Mouse (Mus musculus): ENCODE results near the gene Dnaic1. TPM values are rescaled to one million over a fixed set of nuclear protein-coding genes. Genes with fewer than 3 reads are reported as not detected.

Gene Dnaic1
- 1.6 and 1.8 TPM in 2 replicates for polyA plus RNA-seq (2014; fragmentation: Nextera tagmentation; extraction: Ambion mirVana)

DNA sequence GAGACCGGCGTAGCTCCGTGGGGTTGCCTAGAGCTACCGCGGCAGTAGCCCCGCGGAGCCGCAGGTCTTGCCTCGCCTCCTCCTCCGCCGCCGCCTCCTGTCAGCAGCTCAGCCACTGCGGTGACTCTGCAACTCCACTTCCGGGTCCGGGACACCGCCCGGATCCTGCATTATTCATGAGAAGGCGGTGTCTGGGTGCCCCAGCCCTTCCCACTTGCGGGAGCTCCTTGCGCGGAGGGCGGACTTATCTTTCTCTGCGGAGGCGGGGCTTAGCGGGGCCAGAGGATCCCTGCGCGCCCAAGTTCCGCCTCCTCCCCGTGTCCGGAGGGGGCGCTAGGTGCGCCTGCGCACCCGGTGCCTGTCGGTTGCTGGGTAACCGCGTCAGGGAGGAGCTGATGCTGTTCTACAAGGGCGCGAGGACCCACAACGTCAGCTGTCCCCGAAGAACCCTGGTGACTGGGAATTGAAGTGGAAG is at the start of gene Dnaic1, which contains the start of gene Fam219a:
Gene Dnaic1 (plus strand): TSS at position 365 of the 475 bp plus-strand sequence.
Gene Fam219a (minus strand): TSS at position 128 of the 475 bp plus-strand sequence.
- Histone ChIP-seq H3K9ac (ENCODE audit: low read length) (peak within 1 kb of the TSS; percentile 80), H3K4me2 (ENCODE audit: low read length) (peak within 1 kb of the TSS; percentile 94), H3K27ac (replicated peaks in 1 of 2; ENCODE audit: control insufficient read depth in 1 of 2, insufficient read depth in 1 of 2, low read depth in 2 of 2, low read length in 2 of 2) (peak within 1 kb of the TSS in 1 of 2 experiments; percentile 57; a peak in 2 of 4 replicates), H3K4me3 (ENCODE audit: control insufficient read depth in 1 of 2, insufficient read depth in 1 of 2, low read depth in 1 of 2, low read length in 2 of 2) (peak within 1 kb of the TSS; percentile 77 to 87), H3K9me3 (ENCODE audit: control insufficient read depth, low read length) (no peaks in the 10 kb centered on the region), H3K4me1 (ENCODE audit: control insufficient read depth in 2 of 2, insufficient read depth in 2 of 2, low read length in 2 of 2) (peaks cover 13 to 17% of the 10 kb centered on the region in 2 experiments), H3K36me3 (ENCODE audit: control insufficient read depth, insufficient read depth, low read length) (no peaks in the 10 kb centered on the region), H3K27me3 (ENCODE audit: control insufficient read depth, insufficient read depth, low read length) (peaks cover 8% of the 10 kb centered on the region; the same call in 1 of the 2 replicates)
- peak; percentile 93 for ATAC-seq (ENCODE audit: insufficient number of reproducible peaks, insufficient read depth, low FRiP score, low read depth)
- WGBS, result under 1% methylated on average over 41 of the region's 41 CpGs

- Histone ChIP-seq H3K4me3 (ENCODE audit: control insufficient read depth in 1 of 2, insufficient read depth in 1 of 2, low read depth in 1 of 2, low read length in 2 of 2) (no peak overlapping the region), H3K4me1 (ENCODE audit: control insufficient read depth in 2 of 2, insufficient read depth in 2 of 2, low read length in 2 of 2) (no peaks in the 10 kb centered on the region), H3K4me2 (ENCODE audit: low read length) (no peak overlapping the region), H3K36me3 (ENCODE audit: control insufficient read depth, insufficient read depth, low read length) (no peaks in the 10 kb centered on the region), H3K27me3 (ENCODE audit: control insufficient read depth, insufficient read depth, low read length) (0 out of 2 replicates have a peak, but pooled peaks cover 6% of the 10 kb centered on the region), H3K9me3 (ENCODE audit: control insufficient read depth, low read length) (no peaks in the 10 kb centered on the region), H3K9ac (ENCODE audit: low read length) (no peak overlapping the region), H3K27ac (replicated peaks in 1 of 2; ENCODE audit: control insufficient read depth in 1 of 2, insufficient read depth in 1 of 2, low read depth in 2 of 2, low read length in 2 of 2) (no peak overlapping the region)
- WGBS, result 40% methylated on average over 14 of the region's 14 CpGs
- no peak for ATAC-seq (ENCODE audit: insufficient number of reproducible peaks, insufficient read depth, low FRiP score, low read depth)
Observed at GRCm38 (mm10) chr4:41520641-41521040, 48.9 kb upstream of the Dnaic1 start.

- no peaks in the 10 kb centered on the region for H3K36me3 ChIP-seq (ENCODE audit: control insufficient read depth, insufficient read depth, low read length)
- H3K27ac ChIP-seq (replicated peaks in 1 of 2; ENCODE audit: control insufficient read depth in 1 of 2, insufficient read depth in 1 of 2, low read depth in 2 of 2, low read length in 2 of 2), result no peak overlapping the region
- H3K4me3 ChIP-seq (ENCODE audit: control insufficient read depth in 1 of 2, insufficient read depth in 1 of 2, low read depth in 1 of 2, low read length in 2 of 2), result no peak overlapping the region
- 0 out of 2 replicates have a peak, but pooled peaks cover 6% of the 10 kb centered on the region for H3K27me3 ChIP-seq (ENCODE audit: control insufficient read depth, insufficient read depth, low read length)
- H3K9me3 ChIP-seq (ENCODE audit: control insufficient read depth, low read length), result no peaks in the 10 kb centered on the region
- no peak overlapping the region for H3K9ac ChIP-seq (ENCODE audit: low read length)
- 87% methylated on average over 6 of the region's 6 CpGs for WGBS
- no peaks in the 10 kb centered on the region for H3K4me1 ChIP-seq (ENCODE audit: control insufficient read depth in 2 of 2, insufficient read depth in 2 of 2, low read length in 2 of 2)
- ATAC-seq (ENCODE audit: insufficient number of reproducible peaks, insufficient read depth, low FRiP score, low read depth), result no peak
- no peak overlapping the region for H3K4me2 ChIP-seq (ENCODE audit: low read length)
Observed at GRCm38 (mm10) chr4:41522136-41522535, 47.4 kb upstream of the Dnaic1 start.

- no peaks in the 10 kb centered on the region for H3K9me3 ChIP-seq (ENCODE audit: control insufficient read depth, low read length)
- no peak for ATAC-seq (ENCODE audit: insufficient number of reproducible peaks, insufficient read depth, low FRiP score, low read depth)
- no peak overlapping the region for H3K4me3 ChIP-seq (ENCODE audit: control insufficient read depth in 1 of 2, insufficient read depth in 1 of 2, low read depth in 1 of 2, low read length in 2 of 2)
- peaks cover 0 to under 1% of the 10 kb centered on the region in 2 experiments; a peak in 1 of 4 replicates for H3K4me1 ChIP-seq (ENCODE audit: control insufficient read depth in 2 of 2, insufficient read depth in 2 of 2, low read length in 2 of 2)
- no peaks in the 10 kb centered on the region for H3K36me3 ChIP-seq (ENCODE audit: control insufficient read depth, insufficient read depth, low read length)
- no peak overlapping the region for H3K27ac ChIP-seq (replicated peaks in 1 of 2; ENCODE audit: control insufficient read depth in 1 of 2, insufficient read depth in 1 of 2, low read depth in 2 of 2, low read length in 2 of 2)
- 41% methylated on average over 5 of the region's 5 CpGs for WGBS
- H3K27me3 ChIP-seq (ENCODE audit: control insufficient read depth, insufficient read depth, low read length), result 0 out of 2 replicates have a peak, but pooled peaks cover 6% of the 10 kb centered on the region
- no peak overlapping the region for H3K9ac ChIP-seq (ENCODE audit: low read length)
- no peak overlapping the region for H3K4me2 ChIP-seq (ENCODE audit: low read length)
Observed at GRCm38 (mm10) chr4:41522788-41523187, 46.8 kb upstream of the Dnaic1 start.

DNA sequence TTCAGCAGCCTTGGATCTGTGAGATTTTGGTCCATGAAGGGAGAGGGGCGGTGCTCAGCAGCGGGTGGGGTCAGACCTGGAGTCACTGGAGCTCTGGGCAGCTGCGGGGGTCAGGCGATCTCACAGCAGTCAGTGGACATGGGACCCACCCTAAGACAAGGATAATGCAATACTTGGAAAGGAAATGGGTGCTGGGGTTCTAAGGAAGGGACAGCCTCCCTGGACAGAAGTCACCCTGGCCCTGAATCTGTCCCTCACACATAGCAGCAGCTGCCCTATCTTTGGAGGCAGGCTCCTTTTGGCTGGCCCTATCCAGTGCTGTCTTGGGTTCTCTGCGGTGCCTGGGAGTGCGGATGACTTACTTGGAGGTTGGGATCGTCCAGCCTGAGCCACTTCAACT is 45.7 kb upstream of the Dnaic1 start:
- Histone ChIP-seq H3K36me3 (ENCODE audit: control insufficient read depth, insufficient read depth, low read length) (no peaks in the 10 kb centered on the region), H3K4me1 (ENCODE audit: control insufficient read depth in 2 of 2, insufficient read depth in 2 of 2, low read length in 2 of 2) (peaks cover 5 to 10% of the 10 kb centered on the region in 2 experiments; a peak in 3 of 4 replicates), H3K27ac (replicated peaks in 1 of 2; ENCODE audit: control insufficient read depth in 1 of 2, insufficient read depth in 1 of 2, low read depth in 2 of 2, low read length in 2 of 2) (no peak overlapping the region), H3K4me3 (ENCODE audit: control insufficient read depth in 1 of 2, insufficient read depth in 1 of 2, low read depth in 1 of 2, low read length in 2 of 2) (no peak overlapping the region), H3K9ac (ENCODE audit: low read length) (no peak overlapping the region), H3K9me3 (ENCODE audit: control insufficient read depth, low read length) (no peaks in the 10 kb centered on the region), H3K4me2 (ENCODE audit: low read length) (no peak overlapping the region), H3K27me3 (ENCODE audit: control insufficient read depth, insufficient read depth, low read length) (0 out of 2 replicates have a peak, but pooled peaks cover 6% of the 10 kb centered on the region)
- no peak for ATAC-seq (ENCODE audit: insufficient number of reproducible peaks, insufficient read depth, low FRiP score, low read depth)
- WGBS, result 61% methylated on average over 7 of the region's 7 CpGs

DNA sequence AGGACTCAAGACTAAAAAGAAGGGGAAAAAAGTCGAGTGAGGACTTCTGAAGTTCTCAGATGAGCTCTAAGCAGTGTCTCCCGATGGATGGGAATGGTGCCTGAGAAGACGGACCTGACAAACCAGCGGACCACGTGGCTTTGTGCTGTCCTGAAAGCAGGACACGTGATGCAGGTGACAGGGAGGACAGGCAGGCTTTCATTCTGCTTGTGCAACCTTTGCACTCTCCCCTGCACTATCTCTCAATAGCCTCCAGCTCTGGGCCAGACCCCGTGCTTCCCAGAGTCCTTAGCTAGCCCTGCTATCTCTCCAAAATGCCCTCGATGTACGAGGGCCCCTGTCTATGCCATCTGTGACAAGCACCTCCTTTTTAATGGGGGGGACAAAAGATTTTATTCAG is 44.7 kb upstream of the Dnaic1 start:
- no peak overlapping the region for H3K9ac ChIP-seq (ENCODE audit: low read length)
- H3K9me3 ChIP-seq (ENCODE audit: control insufficient read depth, low read length), result no peaks in the 10 kb centered on the region
- H3K4me3 ChIP-seq (ENCODE audit: control insufficient read depth in 1 of 2, insufficient read depth in 1 of 2, low read depth in 1 of 2, low read length in 2 of 2), result no peak overlapping the region
- H3K36me3 ChIP-seq (ENCODE audit: control insufficient read depth, insufficient read depth, low read length), result no peaks in the 10 kb centered on the region
- no peak for ATAC-seq (ENCODE audit: insufficient number of reproducible peaks, insufficient read depth, low FRiP score, low read depth)
- H3K4me1 ChIP-seq (ENCODE audit: control insufficient read depth in 2 of 2, insufficient read depth in 2 of 2, low read length in 2 of 2), result peaks cover 5 to 10% of the 10 kb centered on the region in 2 experiments; a peak in 3 of 4 replicates
- H3K27ac ChIP-seq (replicated peaks in 1 of 2; ENCODE audit: control insufficient read depth in 1 of 2, insufficient read depth in 1 of 2, low read depth in 2 of 2, low read length in 2 of 2), result no peak overlapping the region
- H3K27me3 ChIP-seq (ENCODE audit: control insufficient read depth, insufficient read depth, low read length), result 0 out of 2 replicates have a peak, but pooled peaks cover 6% of the 10 kb centered on the region
- 60% methylated on average over 9 of the region's 9 CpGs for WGBS
- H3K4me2 ChIP-seq (ENCODE audit: low read length), result no peak overlapping the region

DNA sequence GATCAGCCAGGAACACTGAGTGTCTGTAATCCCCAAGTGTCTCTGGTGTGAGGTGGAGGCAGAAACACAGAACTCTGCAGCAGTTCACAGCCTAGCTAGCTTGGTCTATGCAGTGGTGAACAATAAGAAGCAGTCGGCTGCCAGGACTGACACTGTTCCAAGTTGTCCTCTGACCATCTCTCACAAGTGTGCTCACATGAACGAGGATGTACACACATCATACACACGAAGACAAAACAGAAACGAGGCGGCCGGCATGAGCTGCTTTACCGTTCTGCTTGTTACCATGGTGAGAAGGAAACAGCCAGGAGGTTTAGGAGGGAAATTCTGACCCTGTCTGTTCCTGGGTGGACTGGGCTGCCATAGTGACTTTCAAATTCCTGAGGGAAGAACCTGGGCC is 43.0 kb upstream of the Dnaic1 start:
- H3K27ac ChIP-seq (replicated peaks in 1 of 2; ENCODE audit: control insufficient read depth in 1 of 2, insufficient read depth in 1 of 2, low read depth in 2 of 2, low read length in 2 of 2), result no peak overlapping the region
- H3K4me1 ChIP-seq (ENCODE audit: control insufficient read depth in 2 of 2, insufficient read depth in 2 of 2, low read length in 2 of 2), result peaks cover 5 to 10% of the 10 kb centered on the region in 2 experiments; a peak in 3 of 4 replicates
- no peak overlapping the region for H3K4me3 ChIP-seq (ENCODE audit: control insufficient read depth in 1 of 2, insufficient read depth in 1 of 2, low read depth in 1 of 2, low read length in 2 of 2)
- H3K27me3 ChIP-seq (ENCODE audit: control insufficient read depth, insufficient read depth, low read length), result 0 out of 2 replicates have a peak, but pooled peaks cover 6% of the 10 kb centered on the region
- no peak overlapping the region for H3K9ac ChIP-seq (ENCODE audit: low read length)
- no peak for ATAC-seq (ENCODE audit: insufficient number of reproducible peaks, insufficient read depth, low FRiP score, low read depth)
- H3K36me3 ChIP-seq (ENCODE audit: control insufficient read depth, insufficient read depth, low read length), result no peaks in the 10 kb centered on the region
- no peaks in the 10 kb centered on the region for H3K9me3 ChIP-seq (ENCODE audit: control insufficient read depth, low read length)
- WGBS, result 68% methylated on average over 7 of the region's 7 CpGs
- H3K4me2 ChIP-seq (ENCODE audit: low read length), result no peak overlapping the region

Data from heart, embryonic 14.5 days (tissue).